Mouse (Mus musculus): ENCODE data around the gene Tyk2.

GRCm38 (mm10) chr9:21104814-21105213 is 26.2 kb downstream of the Tyk2 start:
- TF ChIP-seq EP300 (IDR thresholded peaks at IDR 0.05; ENCODE audit: low read depth) (no peak), CTCF (IDR thresholded peaks at IDR 0.05; ENCODE audit: low read depth) (no peak)

All from liver, embryonic 14.5 days (tissue).